Mouse (Mus musculus): Measurements from ENCODE around the gene Rhoq. TPM values are rescaled to one million over a fixed set of nuclear protein-coding genes. Genes with fewer than 3 reads are reported as not detected.

Rhoq gene
- polyA plus RNA-seq (2016; fragmentation: Nextera tagmentation; extraction: Ambion mirVana), result 2.7 and 3.6 TPM in 2 replicates

GRCm38 (mm10) chr17:86962894-86963585 lies at the start of gene Rhoq:
TSS of gene Rhoq (plus strand) at chr17:86963082.
- Histone ChIP-seq H3K27ac (peak within 1 kb of the TSS; percentile 58), H3K4me2 (peak within 1 kb of the TSS; percentile 93), H3K27me3 (replicated peaks) (peaks cover 39% of the 10 kb centered on the region), H3K4me3 (peak within 1 kb of the TSS; percentile 69), H3K36me3 (no peaks in the 10 kb centered on the region), H3K4me1 (peaks cover 22% of the 10 kb centered on the region; the same call in 1 of the 2 replicates), H3K9me3 (replicated peaks) (no peaks in the 10 kb centered on the region), H3K9ac (peak within 1 kb of the TSS; percentile 74)
- WGBS (ENCODE audit: insufficient replicate concordance), result under 1% methylated on average over 81 of the region's 86 CpGs
- ATAC-seq, result peak; percentile 86

DNA sequence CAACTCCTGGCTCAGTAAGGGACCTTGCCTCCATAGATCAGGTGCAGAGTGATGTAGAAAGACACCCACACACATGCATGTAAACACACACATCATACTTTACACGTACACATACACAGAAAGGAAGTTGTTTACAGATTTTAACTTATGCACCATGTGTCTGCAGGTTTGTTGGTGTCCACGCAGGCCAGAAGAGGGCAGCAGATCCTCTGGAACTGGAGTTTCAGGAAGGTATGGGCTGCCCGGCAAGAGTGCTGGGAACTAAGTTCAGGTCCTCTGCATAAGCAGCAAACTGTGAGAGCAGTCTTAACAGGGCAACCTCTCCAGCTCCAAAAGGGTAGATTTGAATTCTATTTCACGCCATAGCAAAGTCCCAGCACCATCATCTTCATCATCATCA lies 47.3 kb upstream of the Rhoq start:
- Histone ChIP-seq H3K36me3 (no peaks in the 10 kb centered on the region), H3K9ac (no peak overlapping the region), H3K4me3 (no peak overlapping the region), H3K9me3 (replicated peaks) (no peaks in the 10 kb centered on the region), H3K4me2 (no peak overlapping the region), H3K27me3 (replicated peaks) (0 out of 2 replicates have a peak, but pooled peaks cover 3% of the 10 kb centered on the region), H3K27ac (no peak overlapping the region), H3K4me1 (0 out of 2 replicates have a peak, but pooled peaks cover 5% of the 10 kb centered on the region)
- ATAC-seq, result no peak
- WGBS (ENCODE audit: insufficient replicate concordance), result 64% methylated on average over 4 of the region's 4 CpGs

GRCm38 (mm10) chr17:86917048-86917447 lies 45.8 kb upstream of the Rhoq start, which contains the start of gene Tmem247:
TSS of gene Tmem247 (plus strand) at chr17:86917348.
- WGBS (ENCODE audit: insufficient replicate concordance), result 74% methylated on average over 10 of the region's 10 CpGs
- Histone ChIP-seq H3K36me3 (no peaks in the 10 kb centered on the region), H3K4me1 (no peaks in the 10 kb centered on the region), H3K27ac (no peak within 1 kb of the TSS), H3K9me3 (replicated peaks) (no peaks in the 10 kb centered on the region), H3K4me2 (no peak within 1 kb of the TSS), H3K9ac (no peak within 1 kb of the TSS), H3K27me3 (replicated peaks) (0 out of 2 replicates have a peak, but pooled peaks cover 3% of the 10 kb centered on the region), H3K4me3 (no peak within 1 kb of the TSS)
- no peak for ATAC-seq

DNA sequence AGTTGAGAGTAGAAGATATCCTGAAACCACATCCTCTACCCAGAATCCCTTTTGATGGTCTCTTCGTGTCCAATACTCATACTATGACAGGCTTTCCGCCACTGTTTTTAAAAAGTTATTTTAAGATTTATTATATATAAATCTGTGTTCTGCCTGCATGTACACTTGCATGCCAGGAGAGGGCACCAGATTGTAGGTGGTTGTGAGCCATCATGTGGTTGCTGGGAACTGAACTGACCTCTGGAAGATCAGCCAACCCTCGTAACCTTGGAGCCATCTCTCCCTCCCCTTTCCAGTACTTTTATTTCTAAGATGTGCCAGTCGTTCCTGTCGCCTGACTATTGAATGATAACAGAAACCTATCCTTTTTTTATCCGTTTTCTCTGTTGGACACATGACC lies 44.1 kb upstream of the Rhoq start:
- ATAC-seq, result no peak
- WGBS (ENCODE audit: insufficient replicate concordance), result 42% methylated on average over 6 of the region's 6 CpGs
- Histone ChIP-seq H3K36me3 (no peaks in the 10 kb centered on the region), H3K27me3 (replicated peaks) (0 out of 2 replicates have a peak, but pooled peaks cover 3% of the 10 kb centered on the region), H3K4me2 (no peak overlapping the region), H3K9me3 (replicated peaks) (no peaks in the 10 kb centered on the region), H3K27ac (no peak overlapping the region), H3K4me3 (no peak overlapping the region), H3K9ac (no peak overlapping the region), H3K4me1 (no peaks in the 10 kb centered on the region)

GRCm38 (mm10) chr17:86919729-86920128 lies 43.2 kb upstream of the Rhoq start:
- Histone ChIP-seq H3K4me1 (no peaks in the 10 kb centered on the region), H3K4me2 (no peak overlapping the region), H3K27me3 (replicated peaks) (0 out of 2 replicates have a peak, but pooled peaks cover 3% of the 10 kb centered on the region), H3K9me3 (replicated peaks) (no peaks in the 10 kb centered on the region), H3K4me3 (no peak overlapping the region), H3K27ac (no peak overlapping the region), H3K36me3 (no peaks in the 10 kb centered on the region), H3K9ac (no peak overlapping the region)
- WGBS (ENCODE audit: insufficient replicate concordance), result 65% methylated on average over 11 of the region's 11 CpGs
- ATAC-seq, result no peak

DNA sequence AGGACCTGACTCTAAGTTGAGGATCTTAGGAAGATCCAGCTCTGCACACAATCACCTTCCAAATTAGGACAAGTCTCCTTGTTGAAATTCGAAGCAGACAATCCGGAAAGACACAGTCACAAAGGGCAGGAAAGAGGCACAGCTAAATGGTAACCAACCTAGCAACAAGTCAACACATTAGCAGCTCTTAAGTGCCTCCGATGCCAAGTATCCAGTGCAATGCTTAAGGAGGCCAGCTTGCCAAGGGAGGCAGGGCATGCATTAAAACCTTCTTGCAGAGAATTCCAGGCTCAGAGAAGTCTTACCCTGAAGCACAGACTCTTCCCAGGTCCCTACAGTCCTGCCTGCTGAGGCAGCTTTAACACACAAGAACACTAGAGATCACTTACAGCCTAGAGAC lies 38.2 kb upstream of the Rhoq start:
- no peaks in the 10 kb centered on the region for H3K4me1 ChIP-seq
- H3K27me3 ChIP-seq (replicated peaks), result no peaks in the 10 kb centered on the region
- H3K4me3 ChIP-seq, result no peak overlapping the region
- H3K27ac ChIP-seq, result no peak overlapping the region
- no peak overlapping the region for H3K9ac ChIP-seq
- no peak for ATAC-seq
- H3K4me2 ChIP-seq, result no peak overlapping the region
- H3K36me3 ChIP-seq, result no peaks in the 10 kb centered on the region
- 72% methylated on average over 3 of the region's 3 CpGs for WGBS (ENCODE audit: insufficient replicate concordance)
- H3K9me3 ChIP-seq (replicated peaks), result no peaks in the 10 kb centered on the region; the same call in 1 of the 2 replicates

- Histone ChIP-seq H3K9me3 (replicated peaks) (no peaks in the 10 kb centered on the region; the same call in 1 of the 2 replicates), H3K27ac (no peak overlapping the region), H3K27me3 (replicated peaks) (0 out of 2 replicates have a peak, but pooled peaks cover 5% of the 10 kb centered on the region), H3K9ac (no peak overlapping the region), H3K4me3 (no peak overlapping the region), H3K36me3 (no peaks in the 10 kb centered on the region), H3K4me2 (no peak overlapping the region), H3K4me1 (no peaks in the 10 kb centered on the region)
- ATAC-seq, result no peak
- 63% methylated on average over 3 of the region's 3 CpGs for WGBS (ENCODE audit: insufficient replicate concordance)
Measured at GRCm38 (mm10) chr17:86926836-86927235, 36.0 kb upstream of the Rhoq start.

GRCm38 (mm10) chr17:86929355-86929754 lies 33.5 kb upstream of the Rhoq start:
- no peaks in the 10 kb centered on the region; the same call in 1 of the 2 replicates for H3K9me3 ChIP-seq (replicated peaks)
- H3K4me2 ChIP-seq, result no peak overlapping the region
- peaks cover 20% of the 10 kb centered on the region; the same call in 1 of the 2 replicates for H3K27me3 ChIP-seq (replicated peaks)
- no peak overlapping the region for H3K4me3 ChIP-seq
- no peaks in the 10 kb centered on the region for H3K4me1 ChIP-seq
- H3K36me3 ChIP-seq, result no peaks in the 10 kb centered on the region
- H3K9ac ChIP-seq, result no peak overlapping the region
- 53% methylated on average over 6 of the region's 6 CpGs for WGBS (ENCODE audit: insufficient replicate concordance)
- H3K27ac ChIP-seq, result no peak overlapping the region
- no peak for ATAC-seq

DNA sequence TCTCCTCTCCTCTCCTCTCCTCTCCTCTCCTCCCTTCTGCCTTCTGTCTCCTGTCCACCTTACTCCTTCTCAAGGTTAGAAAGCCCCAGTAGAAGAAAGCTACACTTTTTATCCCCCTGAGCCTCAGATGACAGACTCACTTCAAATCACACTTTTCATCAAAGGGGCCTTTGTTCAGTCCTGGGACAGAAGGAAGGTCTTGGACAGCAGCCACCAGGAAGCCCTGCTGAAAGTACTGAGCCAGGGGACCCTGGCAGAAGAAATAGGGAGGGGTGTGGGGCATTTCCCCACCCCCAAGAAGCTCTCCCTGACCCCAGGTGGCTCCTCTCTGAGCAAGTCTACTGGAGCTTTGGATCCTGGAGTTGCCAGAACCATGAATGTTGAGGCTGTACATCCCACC lies 32.9 kb upstream of the Rhoq start:
- Histone ChIP-seq H3K27ac (no peak overlapping the region), H3K4me1 (no peaks in the 10 kb centered on the region), H3K4me2 (no peak overlapping the region), H3K36me3 (no peaks in the 10 kb centered on the region), H3K4me3 (no peak overlapping the region), H3K9me3 (replicated peaks) (no peaks in the 10 kb centered on the region; the same call in 1 of the 2 replicates), H3K27me3 (replicated peaks) (peaks cover 23% of the 10 kb centered on the region; the same call in 1 of the 2 replicates), H3K9ac (no peak overlapping the region)
- ATAC-seq, result no peak

GRCm38 (mm10) chr17:86932896-86933295 lies 30.0 kb upstream of the Rhoq start:
- 42% methylated on average over 5 of the region's 5 CpGs for WGBS (ENCODE audit: insufficient replicate concordance)
- no peak overlapping the region for H3K4me3 ChIP-seq
- peaks cover 47% of the 10 kb centered on the region for H3K27me3 ChIP-seq (replicated peaks)
- no peak overlapping the region for H3K9ac ChIP-seq
- H3K4me1 ChIP-seq, result 0 out of 2 replicates have a peak, but pooled peaks cover 6% of the 10 kb centered on the region
- H3K9me3 ChIP-seq (replicated peaks), result no peaks in the 10 kb centered on the region
- no peak overlapping the region for H3K4me2 ChIP-seq
- no peak for ATAC-seq
- no peak overlapping the region for H3K27ac ChIP-seq
- H3K36me3 ChIP-seq, result no peaks in the 10 kb centered on the region

- H3K4me2 ChIP-seq, result no peak overlapping the region
- no peak overlapping the region for H3K27ac ChIP-seq
- ATAC-seq, result no peak
- peaks cover 70% of the 10 kb centered on the region for H3K27me3 ChIP-seq (replicated peaks)
- 0 out of 2 replicates have a peak, but pooled peaks cover 6% of the 10 kb centered on the region for H3K4me1 ChIP-seq
- no peaks in the 10 kb centered on the region for H3K36me3 ChIP-seq
- 55% methylated on average over 2 of the region's 2 CpGs for WGBS (ENCODE audit: insufficient replicate concordance)
- H3K4me3 ChIP-seq, result no peak overlapping the region
- H3K9me3 ChIP-seq (replicated peaks), result no peaks in the 10 kb centered on the region
- no peak overlapping the region for H3K9ac ChIP-seq
Measured at GRCm38 (mm10) chr17:86937064-86937463, 25.8 kb upstream of the Rhoq start.

- Histone ChIP-seq H3K36me3 (no peaks in the 10 kb centered on the region), H3K4me2 (peak overlapping the region; percentile 50), H3K9me3 (replicated peaks) (no peaks in the 10 kb centered on the region), H3K4me1 (0 out of 2 replicates have a peak, but pooled peaks cover 6% of the 10 kb centered on the region), H3K4me3 (peak overlapping the region; percentile 35), H3K27me3 (replicated peaks) (peaks cover 72% of the 10 kb centered on the region), H3K9ac (no peak overlapping the region), H3K27ac (no peak overlapping the region)
- WGBS (ENCODE audit: insufficient replicate concordance), result 7% methylated on average over 20 of the region's 20 CpGs
- 0 out of 2 replicates have a peak, but pooled peaks have one; percentile 40 for ATAC-seq
Measured at GRCm38 (mm10) chr17:86937497-86938155, 25.3 kb upstream of the Rhoq start.
